Mouse (Mus musculus) forebrain, embryonic 13.5 days (tissue): Measurements from ENCODE around the gene Egfr. TPM values are rescaled to one million over a fixed set of nuclear protein-coding genes. Genes with fewer than 3 reads are reported as not detected.

ENCODE experiments used
- ATAC-seq: fragments of 200-750 bp; cut with Nextera tagmentation; 2 replicates; pipeline ENCODE4 v1.8.0; 2017
- H3K27ac ChIP-seq: fragments of 300-500 bp; sonication (generic); 2 replicates; pipeline ENCODE4 v1.5.1; 2015; ENCODE audit warnings: inconsistent platforms, mild to moderate bottlenecking, moderate library complexity
- H3K27me3 ChIP-seq: fragments of 300-500 bp; sonication (generic); 2 replicates; pipeline ENCODE4 v1.6.1; 2015; ENCODE audit warnings: mild to moderate bottlenecking, inconsistent platforms
- H3K36me3 ChIP-seq: fragments of 300-500 bp; sonication (generic); 2 replicates; pipeline ENCODE4 v1.6.1; 2015; ENCODE audit warnings: mild to moderate bottlenecking, inconsistent platforms; ENCODE audit not compliant: poor library complexity, severe bottlenecking
- H3K4me1 ChIP-seq: fragments of 300-500 bp; sonication (generic); 2 replicates; pipeline ENCODE4 v1.6.1; 2015; ENCODE audit warnings: inconsistent platforms
- H3K4me2 ChIP-seq: fragments of 300-500 bp; sonication (generic); 2 replicates; pipeline ENCODE4 v1.6.1; 2015; ENCODE audit warnings: inconsistent platforms, mild to moderate bottlenecking, moderate library complexity
- H3K4me3 ChIP-seq: fragments of 300-500 bp; sonication (generic); 2 replicates; pipeline ENCODE4 v1.5.1; 2015; ENCODE audit warnings: mild to moderate bottlenecking, inconsistent platforms
- H3K9ac ChIP-seq: fragments of 300-500 bp; sonication (generic); 2 replicates; pipeline ENCODE4 v1.6.1; 2015; ENCODE audit warnings: mild to moderate bottlenecking, inconsistent platforms
- H3K9me3 ChIP-seq: fragments of 300-500 bp; sonication (generic); replicated peaks from 2 replicates; pipeline ENCODE4 v1.6.1; 2016; ENCODE audit warnings: inconsistent platforms
- WGBS: fragments of 180-500 bp; shearing (Covaris S2); methylation state at CpG from one replicate; pipeline ENCODE4 v1.1.7; 2015; 5-methylcytosine and 5-hydroxymethylcytosine counted together
- polyA plus RNA-seq: library from polyadenylated mRNA; unstranded; fragments of >200 nt; fragmentation: Nextera tagmentation; extraction: Ambion mirVana; gene quantifications from 2 replicates; pipeline ENCODE4 v1.2.1, GENCODE M21; 2015

Gene Egfr
- polyA plus RNA-seq, 1 experiment from 2014 or later, result 1.3 TPM

DNA sequence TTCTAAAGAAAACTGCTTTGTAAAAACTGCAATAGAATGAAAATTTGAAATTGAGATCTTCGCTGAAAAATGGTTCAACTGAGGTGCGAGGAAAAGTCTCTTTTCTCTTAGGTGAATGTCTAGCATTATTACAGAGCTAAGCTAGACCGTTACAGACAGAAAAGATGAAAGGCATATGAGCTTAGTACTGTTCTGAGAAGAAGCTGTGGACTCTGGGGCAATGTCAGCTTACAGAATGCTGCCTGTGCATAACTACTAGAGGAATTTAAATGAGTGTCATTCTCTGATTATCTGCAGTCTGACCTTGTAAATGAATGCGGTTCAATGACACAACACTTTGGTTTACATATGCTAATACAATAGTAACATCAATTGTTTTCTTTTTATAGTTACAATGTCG lies 163.8 kb downstream of the Egfr start:
- no peaks in the 10 kb centered on the region for H3K4me1 ChIP-seq
- 57% methylated on average over 5 of the region's 5 CpGs for WGBS
- H3K9ac ChIP-seq, result no peak overlapping the region
- no peak for ATAC-seq
- H3K4me2 ChIP-seq, result no peak overlapping the region
- no peaks in the 10 kb centered on the region for H3K9me3 ChIP-seq
- H3K27ac ChIP-seq, result no peak overlapping the region
- no peaks in the 10 kb centered on the region for H3K36me3 ChIP-seq
- no peaks in the 10 kb centered on the region for H3K27me3 ChIP-seq
- H3K4me3 ChIP-seq, result no peak overlapping the region

DNA sequence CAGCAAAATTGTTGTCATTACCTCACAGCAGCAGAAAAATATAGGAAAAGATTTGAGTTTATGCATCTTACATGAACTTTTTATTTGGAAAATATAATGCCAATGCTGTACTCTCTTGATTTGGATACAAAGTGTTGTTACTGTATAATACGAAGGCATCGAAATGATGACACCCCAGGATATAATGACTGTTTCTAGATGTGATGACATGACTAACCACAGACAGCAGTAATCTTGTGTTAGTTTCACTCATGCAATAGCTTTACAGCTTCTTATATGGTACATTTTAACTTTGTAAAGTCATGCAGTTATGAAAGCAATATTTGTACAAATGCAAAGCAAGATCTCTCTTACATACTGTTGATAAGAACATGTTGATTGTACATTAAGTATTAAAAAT lies 165.5 kb downstream of the Egfr start:
- 95% methylated on average over 2 of the region's 2 CpGs for WGBS
- Histone ChIP-seq H3K36me3 (no peaks in the 10 kb centered on the region), H3K27me3 (no peaks in the 10 kb centered on the region), H3K9me3 (no peaks in the 10 kb centered on the region), H3K9ac (no peak overlapping the region), H3K4me2 (no peak overlapping the region), H3K4me1 (no peaks in the 10 kb centered on the region), H3K4me3 (no peak overlapping the region), H3K27ac (no peak overlapping the region)
- ATAC-seq, result no peak

DNA sequence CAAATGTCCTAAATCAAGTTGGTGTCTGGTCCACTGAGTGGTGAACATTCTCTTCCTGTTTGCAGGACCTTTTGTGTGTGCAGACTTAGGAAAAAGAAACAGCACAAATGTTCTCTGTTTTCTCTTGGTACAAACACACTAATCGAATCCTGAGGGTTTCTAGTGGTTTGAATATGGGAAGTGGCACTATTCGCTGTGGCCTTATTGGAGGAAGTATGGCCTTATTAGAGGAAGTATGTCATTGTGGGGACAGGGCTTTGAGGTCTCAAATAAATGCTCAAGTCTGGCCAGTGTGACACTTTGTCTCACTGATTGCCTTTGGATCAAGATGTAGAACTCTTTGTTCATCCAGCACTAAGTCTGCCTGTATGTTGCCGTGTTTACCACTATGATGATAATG lies 180.2 kb downstream of the Egfr start:
- no peak overlapping the region for H3K27ac ChIP-seq
- H3K9me3 ChIP-seq, result no peaks in the 10 kb centered on the region
- H3K36me3 ChIP-seq, result no peaks in the 10 kb centered on the region
- H3K9ac ChIP-seq, result no peak overlapping the region
- no peak for ATAC-seq
- no peaks in the 10 kb centered on the region for H3K4me1 ChIP-seq
- no peak overlapping the region for H3K4me3 ChIP-seq
- WGBS, result 88% methylated on average over 3 of the region's 3 CpGs
- no peaks in the 10 kb centered on the region for H3K27me3 ChIP-seq
- no peak overlapping the region for H3K4me2 ChIP-seq

DNA sequence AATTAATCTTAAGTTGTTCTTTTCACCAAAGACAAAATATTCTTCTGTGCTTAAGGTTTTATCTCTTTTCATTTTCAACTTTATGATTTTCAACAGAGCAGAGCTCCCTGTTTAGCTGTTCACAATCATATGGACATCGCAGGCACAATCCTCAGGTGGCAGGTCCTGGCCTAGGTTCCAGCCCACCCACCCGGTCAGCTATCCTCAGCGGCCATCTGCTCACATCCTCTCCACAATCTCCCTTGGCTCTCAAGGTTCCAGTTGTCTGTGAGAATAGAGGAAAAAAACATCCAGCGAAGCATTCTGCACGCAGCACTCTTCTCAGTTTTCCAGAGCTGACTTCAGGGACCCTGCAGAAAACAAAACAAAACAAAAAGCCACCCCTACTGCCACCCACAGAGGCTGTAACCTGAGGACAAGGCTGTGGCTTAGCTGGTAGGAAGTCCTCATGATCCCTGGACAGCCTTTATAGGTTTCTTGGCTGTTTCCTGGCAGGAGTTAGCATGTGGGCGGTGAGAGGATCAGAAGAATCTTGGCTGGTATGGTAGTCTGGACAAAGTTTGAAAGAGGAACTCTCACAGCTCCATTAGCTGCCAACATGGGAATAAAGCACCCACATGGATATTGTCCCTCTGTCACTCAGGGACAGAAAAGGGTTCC lies 183.7 kb downstream of the Egfr start:
- Histone ChIP-seq H3K36me3 (no peaks in the 10 kb centered on the region), H3K4me1 (no peaks in the 10 kb centered on the region), H3K4me3 (no peak overlapping the region), H3K9ac (no peak overlapping the region), H3K9me3 (no peaks in the 10 kb centered on the region), H3K4me2 (no peak overlapping the region), H3K27ac (no peak overlapping the region), H3K27me3 (no peaks in the 10 kb centered on the region)
- 76% methylated on average over 6 of the region's 6 CpGs for WGBS
- no peak for ATAC-seq

DNA sequence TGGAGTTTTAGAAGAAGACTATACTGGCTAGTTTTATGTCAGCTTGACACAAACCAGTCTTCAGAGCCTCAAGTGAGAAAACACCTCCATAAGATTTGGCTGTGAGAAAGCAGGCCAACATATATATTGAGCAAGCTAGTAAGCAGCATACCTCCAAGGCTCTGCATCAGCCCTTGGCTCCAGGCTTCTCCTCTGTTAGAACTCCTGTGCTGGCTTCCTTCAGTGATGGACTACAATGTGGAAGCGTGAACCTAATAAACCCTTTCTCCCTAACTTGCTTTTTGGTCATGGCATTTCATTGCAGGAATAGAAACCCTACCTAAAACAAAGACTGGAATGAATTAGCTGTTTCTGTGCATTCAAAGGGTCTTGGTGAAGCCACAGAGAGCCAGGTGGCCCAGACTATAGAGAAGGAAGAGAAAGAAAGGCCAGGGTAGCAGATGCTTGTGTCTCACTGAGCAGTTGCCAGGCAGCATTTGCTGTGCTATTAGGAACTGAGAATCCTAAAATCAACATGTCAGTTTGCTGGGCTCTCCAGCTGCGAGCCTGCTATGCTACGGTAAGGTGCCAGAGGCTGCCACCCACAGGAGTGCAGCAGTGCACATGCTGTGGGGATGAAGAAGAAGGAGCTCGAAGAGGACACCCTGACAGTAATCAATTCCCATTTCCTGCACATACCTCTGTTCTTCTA lies 189.2 kb downstream of the Egfr start:
- 59% methylated on average over 4 of the region's 4 CpGs for WGBS
- Histone ChIP-seq H3K27ac (peak overlapping the region; percentile 20), H3K4me3 (no peak overlapping the region)

DNA sequence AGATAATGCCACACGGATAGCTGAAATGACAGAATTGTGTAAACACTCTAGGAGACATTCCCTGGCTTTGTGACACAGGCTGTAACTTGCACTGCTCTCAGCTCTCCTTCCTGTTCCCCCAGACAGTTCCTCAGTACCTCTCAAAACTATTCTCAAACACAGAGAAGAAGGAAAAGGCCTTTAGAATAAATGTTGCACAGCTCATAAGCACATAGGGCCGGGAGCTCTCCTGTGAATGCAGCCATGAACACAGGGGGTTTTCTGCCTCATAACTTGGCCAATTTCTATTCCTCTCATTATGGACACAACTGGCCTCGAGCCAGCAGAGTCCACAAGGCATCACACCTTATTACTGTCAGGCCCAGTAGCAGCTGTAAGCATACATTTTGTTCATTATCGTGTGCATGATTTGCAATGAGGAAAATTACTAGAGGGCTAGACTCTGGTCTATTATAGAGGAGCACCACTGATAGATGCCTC lies 190.0 kb downstream of the Egfr start:
- no peak overlapping the region for H3K4me2 ChIP-seq
- 73% methylated on average over 4 of the region's 4 CpGs for WGBS
- no peak overlapping the region for H3K4me3 ChIP-seq
- no peaks in the 10 kb centered on the region for H3K36me3 ChIP-seq
- H3K27ac ChIP-seq, result peak overlapping the region; percentile 20
- no peak overlapping the region for H3K9ac ChIP-seq
- peak; percentile 68 for ATAC-seq
- peaks cover 14% of the 10 kb centered on the region; the same call in 1 of the 2 replicates for H3K4me1 ChIP-seq
- no peaks in the 10 kb centered on the region for H3K9me3 ChIP-seq
- H3K27me3 ChIP-seq, result no peaks in the 10 kb centered on the region

More for the DNA sequence above, 189.2 kb downstream of the Egfr start:
- H3K9me3 ChIP-seq, result no peaks in the 10 kb centered on the region
- peaks cover 14% of the 10 kb centered on the region; the same call in 1 of the 2 replicates for H3K4me1 ChIP-seq
- H3K27me3 ChIP-seq, result no peaks in the 10 kb centered on the region
- no peak overlapping the region for H3K9ac ChIP-seq
- H3K4me2 ChIP-seq, result no peak overlapping the region
- ATAC-seq, result peak; percentile 83
- H3K36me3 ChIP-seq, result no peaks in the 10 kb centered on the region

DNA sequence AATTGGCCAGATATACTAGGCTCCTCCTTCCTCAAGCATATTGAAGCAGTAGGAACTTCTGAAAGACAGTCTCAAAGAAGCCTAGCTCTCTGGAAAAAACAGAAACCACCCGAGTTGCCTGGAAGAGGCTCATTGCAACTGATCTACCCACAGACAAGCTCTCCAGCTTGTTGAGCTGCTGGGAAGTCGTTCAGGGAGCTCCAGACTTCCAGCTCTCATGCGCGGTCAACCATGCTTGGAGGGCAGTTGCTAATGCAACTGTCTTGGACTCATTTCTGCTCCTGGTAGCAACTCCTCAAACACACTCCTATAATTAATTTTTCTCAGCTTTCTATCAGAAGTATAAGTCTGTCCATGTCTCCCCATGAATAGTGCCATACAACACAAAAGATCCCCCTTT lies 191.0 kb downstream of the Egfr start:
- Histone ChIP-seq H3K4me3 (no peak overlapping the region), H3K4me2 (no peak overlapping the region), H3K9ac (no peak overlapping the region), H3K27me3 (no peaks in the 10 kb centered on the region), H3K27ac (no peak overlapping the region), H3K9me3 (no peaks in the 10 kb centered on the region), H3K4me1 (peaks cover 14% of the 10 kb centered on the region; the same call in 1 of the 2 replicates), H3K36me3 (no peaks in the 10 kb centered on the region)
- ATAC-seq, result no peak
- WGBS, result 93% methylated on average over 4 of the region's 4 CpGs

DNA sequence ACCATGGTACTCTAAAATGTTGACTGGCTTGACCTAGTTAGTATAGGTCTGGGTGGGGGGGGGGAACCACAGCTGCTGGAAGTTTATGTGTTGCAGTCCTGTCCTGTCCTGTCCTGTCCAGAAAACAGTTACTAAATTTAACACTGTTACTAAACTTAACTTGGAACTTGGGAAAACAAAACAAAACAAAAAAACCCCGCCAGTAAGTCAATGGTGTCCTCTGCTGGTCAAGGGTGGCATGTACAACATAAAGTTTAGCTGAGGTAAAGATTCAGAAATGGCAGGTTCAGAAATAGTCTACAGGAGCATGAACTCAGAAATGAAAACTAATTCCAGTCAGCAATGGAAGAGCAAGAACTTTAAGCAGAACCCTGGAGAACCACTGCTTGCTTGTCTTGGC lies 196.8 kb downstream of the Egfr start:
- no peak overlapping the region for H3K27ac ChIP-seq
- no peak overlapping the region for H3K4me3 ChIP-seq
- H3K9ac ChIP-seq, result no peak overlapping the region
- H3K4me1 ChIP-seq, result peaks cover 16% of the 10 kb centered on the region
- no peaks in the 10 kb centered on the region for H3K9me3 ChIP-seq
- no peaks in the 10 kb centered on the region for H3K27me3 ChIP-seq
- 39% methylated on average over 1 of the region's 1 CpGs for WGBS
- ATAC-seq, result no peak
- H3K4me2 ChIP-seq, result no peak overlapping the region
- H3K36me3 ChIP-seq, result peaks cover 5% of the 10 kb centered on the region; the same call in 1 of the 2 replicates

DNA sequence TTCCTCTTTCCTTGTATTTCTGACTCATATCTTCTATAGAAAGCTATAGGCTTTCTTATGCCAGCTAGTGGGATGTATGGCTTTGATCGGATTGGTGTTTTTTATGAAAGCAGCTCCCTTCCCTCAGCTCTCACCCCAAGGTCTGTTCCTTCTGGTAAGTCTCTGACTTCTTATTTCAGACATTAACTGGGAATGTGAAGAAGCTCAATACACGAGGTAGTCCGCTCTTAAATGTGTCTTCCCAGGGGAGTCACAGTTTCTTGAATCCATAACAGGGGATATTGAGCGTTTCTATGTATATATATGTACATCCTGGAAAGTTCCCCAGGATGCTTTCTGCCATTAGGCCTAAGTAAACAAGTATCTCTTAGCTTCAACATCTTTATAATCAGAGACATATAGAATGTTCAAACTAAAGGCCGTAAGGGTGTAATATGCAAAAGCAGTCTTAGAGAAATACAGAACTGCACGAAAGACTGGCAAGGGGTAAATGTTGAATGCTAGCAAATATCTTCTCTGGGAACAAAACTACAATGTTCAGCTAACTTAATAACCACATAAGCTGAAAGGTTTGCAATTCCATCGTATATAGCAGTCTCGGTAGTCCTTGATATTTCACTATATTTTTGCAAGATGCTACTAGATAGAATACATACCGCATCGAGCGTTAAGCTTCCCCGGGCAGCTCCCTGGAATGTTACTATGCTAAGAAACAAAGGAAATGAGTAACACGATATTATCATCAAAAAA lies 198.4 kb downstream of the Egfr start:
- peak overlapping the region; percentile 83 for H3K4me2 ChIP-seq
- peaks cover 9% of the 10 kb centered on the region; the same call in 1 of the 2 replicates for H3K36me3 ChIP-seq
- no peak overlapping the region for H3K27ac ChIP-seq
- ATAC-seq, result no peak
- no peaks in the 10 kb centered on the region for H3K27me3 ChIP-seq
- peaks cover 16% of the 10 kb centered on the region for H3K4me1 ChIP-seq
- H3K9ac ChIP-seq, result peak overlapping the region; percentile 55
- WGBS, result 52% methylated on average over 13 of the region's 13 CpGs
- H3K9me3 ChIP-seq, result no peaks in the 10 kb centered on the region
- peak overlapping the region; percentile 68 for H3K4me3 ChIP-seq

DNA sequence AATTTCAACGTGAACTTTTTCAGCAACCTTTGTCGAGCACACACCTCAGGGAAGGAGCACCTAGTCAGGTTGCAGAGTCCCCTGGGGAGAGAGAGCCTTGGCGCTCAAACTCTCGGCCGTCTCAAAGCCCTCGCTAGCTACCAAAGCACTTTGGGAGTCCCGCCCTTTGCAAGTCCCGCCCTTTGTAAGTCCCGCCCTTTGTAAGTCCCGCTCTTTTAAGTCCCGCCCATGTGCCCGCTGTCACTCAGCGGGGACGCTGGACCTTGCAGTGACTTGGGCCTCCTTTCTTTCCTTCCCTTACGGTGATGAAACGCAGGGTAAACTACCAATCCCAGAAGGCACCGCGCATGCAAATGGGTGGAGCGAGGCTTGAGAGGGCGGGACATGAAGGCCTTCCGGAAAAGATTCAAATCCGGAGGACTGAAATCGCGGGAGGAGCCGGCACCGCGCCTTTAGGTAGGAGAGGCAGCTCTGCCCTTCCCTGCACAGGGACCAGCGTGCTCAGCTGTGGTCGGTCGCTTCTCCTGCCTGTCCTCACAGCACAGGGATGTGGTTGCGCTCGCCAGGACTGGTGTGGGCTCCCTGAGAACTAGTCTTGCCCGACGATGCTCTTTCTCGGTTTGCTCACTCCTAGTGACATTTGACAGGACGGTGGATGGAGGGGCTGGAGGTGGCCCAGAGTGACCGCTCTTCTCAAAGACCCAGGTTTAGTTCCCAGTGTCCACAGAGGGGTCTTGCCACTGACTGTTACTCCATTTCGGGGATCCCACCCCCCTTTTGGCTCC lies 199.2 kb downstream of the Egfr start, which contains the start of gene Fbxo48:
Gene Fbxo48, plus strand, starts transcription at position 400 of the 785 bp plus-strand sequence.
- Histone ChIP-seq H3K36me3 (peaks cover 11% of the 10 kb centered on the region; the same call in 1 of the 2 replicates), H3K4me3 (peak within 1 kb of the TSS; percentile 68), H3K4me1 (peaks cover 16% of the 10 kb centered on the region), H3K27me3 (no peaks in the 10 kb centered on the region), H3K4me2 (peak within 1 kb of the TSS; percentile 83), H3K9me3 (no peaks in the 10 kb centered on the region), H3K27ac (peak within 1 kb of the TSS; percentile 51; the same call in 1 of the 2 replicates), H3K9ac (peak within 1 kb of the TSS; percentile 78)
- ATAC-seq, result peak; percentile 100
- under 1% methylated on average over 37 of the region's 38 CpGs for WGBS

DNA sequence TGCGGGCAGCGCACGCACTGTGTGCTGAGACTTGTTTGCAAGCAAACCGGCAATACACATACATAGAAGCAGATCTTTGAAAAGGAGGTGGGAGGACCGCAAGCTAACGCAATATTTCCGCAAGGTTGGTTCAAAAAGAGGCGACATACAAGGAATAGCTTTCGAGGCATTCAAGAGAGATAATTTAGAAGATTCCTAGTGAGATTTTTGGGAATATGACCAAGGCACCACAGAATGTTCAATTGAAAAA lies 199.7 kb downstream of the Egfr start:
- WGBS, result 5% methylated on average over 9 of the region's 9 CpGs
- Histone ChIP-seq H3K4me2 (peak overlapping the region; percentile 83), H3K27me3 (no peaks in the 10 kb centered on the region), H3K36me3 (peaks cover 16% of the 10 kb centered on the region), H3K9me3 (no peaks in the 10 kb centered on the region), H3K27ac (peak overlapping the region; percentile 51; the same call in 1 of the 2 replicates), H3K4me3 (peak overlapping the region; percentile 68), H3K4me1 (peaks cover 16% of the 10 kb centered on the region), H3K9ac (peak overlapping the region; percentile 78)
- ATAC-seq, result no peak
